8 mouse cellular contexts compared by ENCODE assay signal in genomic region chr7:121563526-121563925, GRCm38 (mm10).
A peak's percentile ranks its signal among the peaks of the same experiment; 100 is the strongest.
DNase-seq lines count a peak whose midpoint lies in the region; ATAC-seq lines count a peak whose summit lies in the region.

No protein-coding gene starts in this region.

- intact Hi-C loops in left cerebral cortex, postnatal 10 days (cut with DNase I): loop anchor here (5.0 to 10.0 kb wide), 2 partner anchors 76 to 409 kb away; no protein-coding TSS in a partner anchor

- DNase-seq in adrenal gland, adult (ENCODE audit: inconsistent age in 2 of 2, low spot score in 1 of 2): peak; percentile 9 to 65
- DNase-seq in adrenal gland, adult 8-10 months: no peak
- DNase-seq in left cerebral cortex, adult 18-20 months (ENCODE audit: low spot score in 2 of 2): peak; percentile 53 to 55
- DNase-seq in left cerebral cortex, adult 8-10 months (ENCODE audit: low spot score in 2 of 2): no peak
- DNase-seq in R1 (ENCODE audit: low read depth, low spot score): peak; percentile 67
- DNase-seq in left cerebral cortex, postnatal 10 days (ENCODE audit: extremely low spot score in 1 of 2, low spot score in 2 of 2): peak; percentile 40 to 43

- ATAC-seq in frontal cortex, adult (ENCODE audit: low TSS enrichment): peak; percentile 77
- no peak for ATAC-seq in erythroblast, adult 5-6 weeks (replicated peaks; ENCODE audit: low FRiP score, poor library complexity, severe bottlenecking)

Comparison
In these comparisons a context has a peak if more than half of its experiments do, and no peak if none do; other contexts are left out.
1. DNase-seq: peak in adrenal gland, adult (2 of 2), left cerebral cortex, adult 18-20 months (2 of 2), R1 (single experiment) and left cerebral cortex, postnatal 10 days (2 of 2); none in adrenal gland, adult 8-10 months (single experiment) and left cerebral cortex, adult 8-10 months (0 of 2).